Mouse (Mus musculus) E14TG2a.4 (cell line): ENCODE measurements around the gene Tars2.

Source experiments
- CTCF ChIP-seq: conservative IDR thresholded peaks from 2 replicates; pipeline ENCODE4 v1.5.1; 2014; ENCODE audit warnings: low read length
- POU5F1 ChIP-seq: IDR thresholded peaks from 2 replicates; pipeline ENCODE4 v1.6.1; 2014; ENCODE audit warnings: low read length, borderline replicate concordance

DNA sequence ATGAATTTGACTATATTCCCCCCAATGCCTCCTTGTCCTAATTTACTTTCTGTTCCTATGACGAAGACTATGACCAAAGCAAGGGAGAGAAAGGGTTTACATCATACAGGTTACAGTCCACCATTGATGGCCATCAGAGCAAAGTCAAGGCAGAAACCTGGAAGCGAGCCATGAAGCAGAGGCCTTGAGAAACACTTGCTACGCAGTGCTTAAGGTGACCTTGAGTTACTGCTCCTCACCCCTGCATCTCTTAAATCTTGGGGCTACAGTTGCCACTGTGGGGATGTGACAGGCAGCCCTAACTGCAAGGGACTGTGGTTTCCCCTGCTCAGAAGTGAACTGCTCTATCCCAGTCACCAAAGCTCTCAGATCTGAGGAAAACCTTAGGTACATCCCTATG lies 56.7 kb downstream of the Tars2 start:
- TF ChIP-seq CTCF (no peak), POU5F1 (no peak)
